Mouse (Mus musculus) CH12.LX (cell line): Measurements from ENCODE around the gene Gcnt2. TPM values are rescaled to one million over a fixed set of nuclear protein-coding genes. Genes with fewer than 3 reads are reported as not detected.
A peak's percentile ranks its signal among the peaks of the same experiment; 100 is the strongest.

Source experiments
- DNase-seq: peaks from one replicate; pipeline ENCODE4 v3.0.0-alpha.2; 2013; ENCODE audit errors: extremely low read depth
- H3K27ac ChIP-seq: 2 replicates; pipeline ENCODE4 v1.5.1; 2012; ENCODE audit warnings: low read depth, mild to moderate bottlenecking, control low read depth, moderate library complexity; ENCODE audit not compliant: insufficient read depth
- H3K27me3 ChIP-seq: replicated peaks from 2 replicates; pipeline ENCODE3; 2012; ENCODE audit warnings: inconsistent platforms
- H3K36me3 ChIP-seq, 2 experiments: replicated peaks in 1 of 2; 2 replicates each; pipeline versions ENCODE3 to v1.6.1; 2012; ENCODE audit warnings: inconsistent platforms in 1 of 2, low read length in 1 of 2, mild to moderate bottlenecking in 1 of 2, mixed read lengths in 1 of 2, moderate library complexity in 1 of 2; ENCODE audit not compliant: control insufficient read depth in 1 of 2, insufficient read depth in 1 of 2
- H3K4me1 ChIP-seq, 2 experiments: 2 replicates each; pipeline ENCODE4 v1.6.1; 2012; ENCODE audit warnings: inconsistent platforms in 1 of 2, moderate library complexity in 1 of 2; ENCODE audit not compliant: insufficient read depth in 2 of 2, control insufficient read depth in 1 of 2
- H3K4me2 ChIP-seq: 2 replicates; pipeline ENCODE4 v1.6.1; 2012; ENCODE audit warnings: low read depth, mild to moderate bottlenecking, control low read depth; ENCODE audit not compliant: poor library complexity, insufficient read depth, severe bottlenecking
- H3K4me3 ChIP-seq, 3 experiments: fragments of 150-350 bp in 1 of 3; sonication (generic) in 1 of 3; replicated peaks in 1 of 3; 2 replicates each; pipeline versions ENCODE3 to v1.5.1; 2011 to 2012; ENCODE audit warnings: low read depth in 2 of 3, low read length in 2 of 3, mild to moderate bottlenecking in 2 of 3, moderate library complexity in 2 of 3, control low read depth in 1 of 3, improper control_type of control experiment in 1 of 3, inconsistent platforms in 1 of 3, mixed read lengths in 1 of 3; ENCODE audit not compliant: poor library complexity in 1 of 3
- H3K79me2 ChIP-seq: replicated peaks from 2 replicates; pipeline ENCODE4 v1.6.1; 2012; ENCODE audit warnings: mild to moderate bottlenecking, moderate library complexity; ENCODE audit not compliant: control insufficient read depth, poor library complexity, insufficient read depth, severe bottlenecking; ENCODE audit errors: extremely low read depth
- H3K9ac ChIP-seq: 2 replicates; pipeline ENCODE4 v1.6.1; 2012; ENCODE audit warnings: low read depth, mild to moderate bottlenecking, control low read depth, moderate library complexity; ENCODE audit not compliant: insufficient read depth
- H3K9me3 ChIP-seq: replicated peaks from 2 replicates; pipeline ENCODE3; 2012; ENCODE audit warnings: low read length, inconsistent platforms, mixed read lengths
- BHLHE40 ChIP-seq: IDR thresholded peaks from 2 replicates; pipeline ENCODE4 v1.6.1; 2011; ENCODE audit warnings: mild to moderate bottlenecking, low read depth, low read length, improper control_type of control experiment
- CHD1 ChIP-seq: IDR thresholded peaks from 2 replicates; pipeline ENCODE4 v1.6.1; 2012; ENCODE audit warnings: low read depth, low read length, improper control_type of control experiment, inconsistent platforms
- CHD2 ChIP-seq: IDR thresholded peaks from 2 replicates; pipeline ENCODE4 v1.6.1; 2011; ENCODE audit warnings: low read length, improper control_type of control experiment
- E2F4 ChIP-seq: IDR thresholded peaks from 2 replicates; pipeline ENCODE4 v1.6.1; 2011; ENCODE audit warnings: low read depth, low read length, improper control_type of control experiment; ENCODE audit not compliant: insufficient replicate concordance
- GABPA ChIP-seq: IDR thresholded peaks from 2 replicates; pipeline ENCODE4 v1.6.1; 2012; ENCODE audit warnings: low read depth, low read length, improper control_type of control experiment, inconsistent platforms; ENCODE audit not compliant: insufficient replicate concordance
- HCFC1 ChIP-seq: IDR thresholded peaks from 2 replicates; pipeline ENCODE4 v1.6.1; 2012; ENCODE audit warnings: low read depth, mild to moderate bottlenecking, inconsistent platforms, low read length, improper control_type of control experiment
- IRF4 ChIP-seq: IDR thresholded peaks from 2 replicates; pipeline ENCODE4 v1.6.1; 2014; ENCODE audit warnings: low read depth, mild to moderate bottlenecking, inconsistent platforms, low read length, improper control_type of control experiment
- JUND ChIP-seq: conservative IDR thresholded peaks from 2 replicates; pipeline ENCODE4 v1.6.1; 2011; ENCODE audit warnings: low read depth, low read length, improper control_type of control experiment
- KAT2A ChIP-seq: IDR thresholded peaks from 2 replicates; pipeline ENCODE4 v1.6.1; 2012; ENCODE audit warnings: low read length, improper control_type of control experiment, inconsistent platforms; ENCODE audit not compliant: insufficient replicate concordance
- MAX ChIP-seq: IDR thresholded peaks from 2 replicates; pipeline ENCODE4 v1.6.1; 2011; ENCODE audit warnings: low read length, improper control_type of control experiment
- MXI1 ChIP-seq: IDR thresholded peaks from 2 replicates; pipeline ENCODE4 v1.6.1; 2011; ENCODE audit warnings: mild to moderate bottlenecking, low read depth, low read length, improper control_type of control experiment
- MYC ChIP-seq: IDR thresholded peaks from 2 replicates; pipeline ENCODE4 v1.6.1; 2011; ENCODE audit warnings: low read depth, mild to moderate bottlenecking, improper control_type of control experiment, low read length
- NRF1 ChIP-seq: IDR thresholded peaks from 2 replicates; pipeline ENCODE4 v1.6.1; 2014; ENCODE audit warnings: low read depth, mild to moderate bottlenecking, inconsistent platforms, low read length, improper control_type of control experiment, moderate library complexity
- PAX5 ChIP-seq: IDR thresholded peaks from 2 replicates; pipeline ENCODE4 v1.6.1; 2012; ENCODE audit warnings: low read length, inconsistent platforms, mixed read lengths
- POLR2A ChIP-seq: IDR thresholded peaks from 2 replicates; pipeline ENCODE4 v1.6.1; 2011; ENCODE audit warnings: low read depth, mild to moderate bottlenecking, improper control_type of control experiment, low read length
- RAD21 ChIP-seq: IDR thresholded peaks from 2 replicates; pipeline ENCODE4 v1.6.1; 2011; ENCODE audit warnings: low read depth, mild to moderate bottlenecking, low read length, improper control_type of control experiment, moderate library complexity
- RCOR1 ChIP-seq: conservative IDR thresholded peaks from 2 replicates; pipeline ENCODE4 v1.6.1; 2012; ENCODE audit warnings: low read depth, mild to moderate bottlenecking, inconsistent platforms, low read length, improper control_type of control experiment
- SIN3A ChIP-seq: IDR thresholded peaks from 2 replicates; pipeline ENCODE4 v1.6.1; 2012; ENCODE audit warnings: low read length, improper control_type of control experiment, inconsistent platforms
- TBP ChIP-seq: conservative IDR thresholded peaks from 2 replicates; pipeline ENCODE4 v1.6.1; 2011; ENCODE audit warnings: low read depth, low read length, improper control_type of control experiment
- TCF12 ChIP-seq: IDR thresholded peaks from 2 replicates; pipeline ENCODE4 v1.6.1; 2014; ENCODE audit warnings: low read depth, mild to moderate bottlenecking, inconsistent platforms, low read length, improper control_type of control experiment
- UBTF ChIP-seq: IDR thresholded peaks from 2 replicates; pipeline ENCODE4 v1.6.1; 2012; ENCODE audit warnings: low read depth, mild to moderate bottlenecking, inconsistent platforms, low read length, improper control_type of control experiment, moderate library complexity
- ZC3H11A ChIP-seq: IDR thresholded peaks from 2 replicates; pipeline ENCODE4 v1.6.1; 2012; ENCODE audit warnings: low read depth, mild to moderate bottlenecking, inconsistent platforms, low read length, improper control_type of control experiment
- ZNF384 ChIP-seq: IDR thresholded peaks from 2 replicates; pipeline ENCODE4 v1.6.1; 2012; ENCODE audit warnings: low read depth, low read length, improper control_type of control experiment, inconsistent platforms
- dilution Hi-C: fragments of 300-500 bp; cut with MboI; formaldehyde crosslinking; loops from 2 replicates; pipeline ENCODE4 v1.14.3; 2020; ENCODE audit warnings: low sequenced_read_pairs; ENCODE audit not compliant: extremely low pct_unique_long_range_greater_than_20kb, extremely low pct_ligation_motif_present
- in situ Hi-C: fragments of 300-500 bp; cut with MboI; formaldehyde crosslinking; loops from 3 replicates; pipeline ENCODE4 v1.14.3; 2019; ENCODE audit warnings: low sequenced_read_pairs, low pct_ligation_motif_present, low pct_unique_long_range_greater_than_20kb, mixed read lengths
- polyA plus RNA-seq: library from polyadenylated mRNA; unstranded; fragments of >175 nt; gene quantifications from 2 replicates; pipeline ENCODE4 v1.2.1, GENCODE M21; 2012; ENCODE audit warnings: low read depth; ENCODE audit not compliant: insufficient read length
- total RNA-seq, 2 experiments: library from RNA; depleted of rRNA; stranded (reverse); fragments of 300-350 nt in 1 of 2; fragments of >200 nt in 1 of 2; gene quantifications; 2 replicates each; pipeline ENCODE4 v1.2.3; 2012 to 2014

Gene Gcnt2
- total and polyA plus RNA-seq, 3 experiments = not detected

DNA sequence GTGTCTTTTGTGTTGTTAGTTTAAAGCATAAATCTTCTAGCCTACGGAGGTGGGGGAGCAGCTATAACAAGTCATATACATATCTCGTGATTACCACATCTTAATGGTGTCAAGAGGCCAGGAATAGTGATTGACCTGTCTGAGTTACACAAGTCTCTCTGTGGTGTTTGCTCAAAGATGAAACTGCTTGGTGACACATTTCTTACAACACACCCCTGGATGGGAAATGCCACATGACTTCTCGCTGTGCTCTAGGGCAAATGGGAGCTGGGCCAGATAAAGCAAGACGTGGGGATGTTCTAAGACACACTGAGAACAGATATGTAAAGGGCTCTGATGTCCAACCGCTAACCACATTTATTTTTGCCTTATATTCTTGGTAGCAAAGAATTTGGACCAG, 111.7 kb downstream of the Gcnt2 start:
- no peaks in the 10 kb centered on the region for H3K36me3 ChIP-seq
- in situ Hi-C loops = loop anchor here (10.0 kb wide), 1 partner anchor 126 kb away; no protein-coding TSS in a partner anchor
- no peaks in the 10 kb centered on the region for H3K27me3 ChIP-seq
- no peak for DNase-seq
- dilution Hi-C loops = no loop called here
- TF ChIP-seq KAT2A (no peak), BHLHE40 (0 out of 2 replicates have a peak, but pooled peaks have one; percentile 6)
- H3K4me2 ChIP-seq = no peak overlapping the region
- H3K9ac ChIP-seq = no peak overlapping the region
- no peaks in the 10 kb centered on the region for H3K79me2 ChIP-seq
- H3K9me3 ChIP-seq = no peaks in the 10 kb centered on the region
- peaks cover 13 to 26% of the 10 kb centered on the region in 2 experiments for H3K4me1 ChIP-seq
- no peak overlapping the region for H3K4me3 ChIP-seq
- no peak overlapping the region for H3K27ac ChIP-seq

DNA sequence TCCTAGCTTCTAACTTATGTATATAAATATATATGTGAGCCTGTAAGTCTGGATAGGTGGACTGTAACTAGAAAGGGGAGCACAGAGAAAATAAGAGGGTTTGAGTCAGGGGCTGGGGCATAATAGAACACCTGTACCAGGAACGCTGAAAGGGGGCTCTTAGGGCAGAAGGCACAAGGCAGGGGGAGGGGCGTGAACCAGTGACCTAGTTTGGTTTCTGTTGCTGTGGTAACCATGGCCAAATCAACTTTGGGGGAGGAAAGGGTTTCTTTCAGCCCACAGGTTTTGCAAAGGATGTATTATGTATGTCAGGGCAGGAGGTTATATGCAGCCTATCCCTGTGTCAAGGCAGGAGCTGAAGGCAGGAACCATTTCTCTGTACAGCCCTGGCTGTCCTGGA, 112.3 kb downstream of the Gcnt2 start:
- Histone ChIP-seq H3K4me2 (no peak overlapping the region), H3K9me3 (no peaks in the 10 kb centered on the region), H3K79me2 (no peaks in the 10 kb centered on the region), H3K36me3 (no peaks in the 10 kb centered on the region), H3K27ac (no peak overlapping the region), H3K9ac (no peak overlapping the region), H3K27me3 (no peaks in the 10 kb centered on the region), H3K4me1 (peaks cover 13 to 22% of the 10 kb centered on the region in 2 experiments), H3K4me3 (no peak overlapping the region)
- dilution Hi-C loops (no loop called here), in situ Hi-C loops (loop anchor here (10.0 kb wide), 1 partner anchor 127 kb away; no protein-coding TSS in a partner anchor)
- no peak for DNase-seq
- no peak for TF ChIP-seq UBTF
- no peak for TF ChIP-seq IRF4
- TF ChIP-seq JUND = no peak
- no peak for TF ChIP-seq NRF1
- TF ChIP-seq RCOR1 = no peak
- no peak for TF ChIP-seq RAD21
- TF ChIP-seq POLR2A = no peak
- no peak for TF ChIP-seq CHD2
- TF ChIP-seq PAX5 = no peak
- TF ChIP-seq SIN3A = no peak

DNA sequence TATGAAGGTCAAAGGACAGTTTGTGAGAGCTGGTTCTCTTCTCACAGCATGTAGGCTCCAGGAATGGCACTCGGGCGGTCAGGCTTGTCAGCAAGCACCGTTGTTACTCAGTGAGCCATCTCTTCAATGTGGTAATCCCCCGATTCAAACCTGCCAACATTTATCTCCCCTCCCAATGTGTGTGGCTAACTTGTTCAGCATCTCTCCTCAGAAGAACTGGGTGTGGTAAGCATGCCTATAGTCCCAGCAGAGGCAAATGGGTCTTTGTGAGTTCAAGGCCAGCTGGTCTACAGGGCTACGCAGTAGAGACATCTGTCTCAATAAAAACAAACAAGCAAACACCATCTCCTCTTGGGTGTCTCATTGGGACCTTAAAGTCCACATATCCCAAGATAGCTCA, 113.4 kb downstream of the Gcnt2 start:
- H3K4me1 ChIP-seq = peaks cover 13 to 23% of the 10 kb centered on the region in 2 experiments

More for the DNA sequence above, 113.4 kb downstream of the Gcnt2 start:
- in situ Hi-C loops (loop anchor here (10.0 kb wide), 1 partner anchor 128 kb away; no protein-coding TSS in a partner anchor), dilution Hi-C loops (no loop called here)
- no peaks in the 10 kb centered on the region for H3K9me3 ChIP-seq
- DNase-seq = no peak
- no peak overlapping the region for H3K27ac ChIP-seq
- no peak overlapping the region for H3K4me2 ChIP-seq
- no peaks in the 10 kb centered on the region for H3K27me3 ChIP-seq
- TF ChIP-seq MXI1 = no peak
- no peak for TF ChIP-seq PAX5
- no peak for TF ChIP-seq HCFC1
- no peak for TF ChIP-seq TBP
- no peak for TF ChIP-seq SIN3A
- TF ChIP-seq BHLHE40 = no peak
- no peak for TF ChIP-seq GABPA
- TF ChIP-seq JUND = no peak
- no peak for TF ChIP-seq ZNF384
- TF ChIP-seq CHD2 = no peak
- TF ChIP-seq CHD1 = no peak
- TF ChIP-seq ZC3H11A = no peak
- TF ChIP-seq RCOR1 = no peak
- TF ChIP-seq TCF12 = no peak
- TF ChIP-seq E2F4 = no peak
- no peak for TF ChIP-seq NRF1
- TF ChIP-seq MAX = no peak
- TF ChIP-seq MYC = no peak
- no peak overlapping the region for H3K4me3 ChIP-seq
- H3K79me2 ChIP-seq = no peaks in the 10 kb centered on the region
- H3K36me3 ChIP-seq = no peaks in the 10 kb centered on the region
- no peak overlapping the region for H3K9ac ChIP-seq
